Mouse (Mus musculus) thymus, adult 2 months (tissue): ENCODE results near the gene Gm10799.
"Not testable (repeated sequence)": the region's sequence is repeated elsewhere in the genome, so short reads cannot be mapped to it uniquely, and the experiment has no call there.

Source experiments
- CTCF ChIP-seq: fragments of 200-500 bp; IDR thresholded peaks from 2 replicates; pipeline ENCODE4 v1.5.1; 2012; ENCODE audit warnings: mild to moderate bottlenecking, control low read depth, low read length, moderate library complexity, borderline replicate concordance; ENCODE audit not compliant: control insufficient read depth, poor library complexity, insufficient read depth; ENCODE audit errors: extremely low read depth
- POLR2A ChIP-seq: fragments of 200-500 bp; IDR thresholded peaks from 2 replicates; pipeline ENCODE4 v1.6.1; 2012; ENCODE audit warnings: mild to moderate bottlenecking, low read length, control low read depth, moderate library complexity; ENCODE audit not compliant: control insufficient read depth, poor library complexity, insufficient read depth; ENCODE audit errors: extremely low read depth

DNA sequence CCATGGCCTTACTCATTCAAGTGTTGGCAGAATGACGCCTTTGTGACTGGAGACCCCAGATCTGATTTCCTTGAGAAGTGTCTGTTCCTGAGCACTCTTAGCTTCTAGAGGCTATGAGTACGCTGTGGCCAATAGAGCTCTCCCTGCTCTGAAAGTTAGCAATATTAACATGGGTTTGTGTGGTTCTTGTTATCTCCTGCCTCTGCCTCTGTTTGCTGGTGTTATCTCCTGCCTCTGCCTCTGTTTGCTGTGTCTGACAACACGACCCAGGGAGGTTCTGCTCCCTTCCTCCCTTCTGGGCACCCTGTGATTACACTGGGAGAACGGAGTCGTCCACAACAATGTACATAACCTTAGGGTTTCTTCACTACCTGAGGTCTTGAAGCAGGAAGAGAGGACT, 9.9 kb upstream of the Gm10799 start:
- not testable (repeated sequence) for TF ChIP-seq CTCF, POLR2A
